Mouse (Mus musculus): ENCODE results near the gene Phldb1. TPM values are rescaled to one million over a fixed set of nuclear protein-coding genes. Genes with fewer than 3 reads are reported as not detected.

Gene Phldb1
- total RNA-seq, 2 experiments from 2014 or later = 1.0 to 3.6 TPM

Other genes starting within 250 kb of the Phldb1 start
- gene Cxcr5, start 173.3 kb downstream of the Phldb1 start, total RNA-seq (2014; fragmentation: Nextera tagmentation) = not detected in 2 replicates
- gene Cxcr5, start 173.3 kb downstream of the Phldb1 start, total RNA-seq (2017) = not detected in 2 replicates
- 72.4 and 75.7 TPM in 2 replicates for gene Ddx6, start 130.3 kb downstream of the Phldb1 start, total RNA-seq (2014; fragmentation: Nextera tagmentation)
- 79.6 and 80.6 TPM in 2 replicates for gene Ddx6, start 130.3 kb downstream of the Phldb1 start, total RNA-seq (2017)
- gene Treh, start 62.0 kb downstream of the Phldb1 start, total RNA-seq (2014; fragmentation: Nextera tagmentation) = not detected in 2 replicates
- not detected in 2 replicates for gene Treh, start 62.0 kb downstream of the Phldb1 start, total RNA-seq (2017)
- 133 and 158 TPM in 2 replicates for gene Arcn1, start 32.6 kb upstream of the Phldb1 start, total RNA-seq (2014; fragmentation: Nextera tagmentation)
- gene Arcn1, start 32.6 kb upstream of the Phldb1 start, total RNA-seq (2017) = 201 and 229 TPM in 2 replicates
- gene Ift46, start 32.7 kb upstream of the Phldb1 start, total RNA-seq (2014; fragmentation: Nextera tagmentation) = 19.8 and 43.7 TPM in 2 replicates
- gene Ift46, start 32.7 kb upstream of the Phldb1 start, total RNA-seq (2017) = 32.7 and 39.6 TPM in 2 replicates
- gene Tmem25, start 64.1 kb upstream of the Phldb1 start, total RNA-seq (2014; fragmentation: Nextera tagmentation) = 1.6 TPM in 1 of 2 replicates, not detected in the other
- gene Tmem25, start 64.1 kb upstream of the Phldb1 start, total RNA-seq (2017) = 0.34 TPM in 1 of 2 replicates, not detected in the other
- gene Ttc36, start 67.9 kb upstream of the Phldb1 start, total RNA-seq (2014; fragmentation: Nextera tagmentation) = not detected in 2 replicates
- gene Ttc36, start 67.9 kb upstream of the Phldb1 start, total RNA-seq (2017) = not detected in 2 replicates
- gene Kmt2a, start 146.1 kb upstream of the Phldb1 start, total RNA-seq (2014; fragmentation: Nextera tagmentation) = 83.6 and 93.1 TPM in 2 replicates
- gene Kmt2a, start 146.1 kb upstream of the Phldb1 start, total RNA-seq (2017) = 7.4 and 10.8 TPM in 2 replicates
- 710 and 961 TPM in 2 replicates for gene Atp5l, start 185.5 kb upstream of the Phldb1 start, total RNA-seq (2014; fragmentation: Nextera tagmentation)
- gene Atp5l, start 185.5 kb upstream of the Phldb1 start, total RNA-seq (2017) = 149 and 237 TPM in 2 replicates
- gene Ube4a, start 230.4 kb upstream of the Phldb1 start, total RNA-seq (2014; fragmentation: Nextera tagmentation) = 37.9 and 49.8 TPM in 2 replicates
- gene Ube4a, start 230.4 kb upstream of the Phldb1 start, total RNA-seq (2017) = 25.6 and 28.5 TPM in 2 replicates
- gene Cd3g, start 245.2 kb upstream of the Phldb1 start, total RNA-seq (2014; fragmentation: Nextera tagmentation) = not detected in 2 replicates
- gene Cd3g, start 245.2 kb upstream of the Phldb1 start, total RNA-seq (2017) = not detected in 2 replicates
- gene Cd3d, start 246.6 kb upstream of the Phldb1 start, total RNA-seq (2014; fragmentation: Nextera tagmentation) = not detected in 2 replicates
- gene Cd3d, start 246.6 kb upstream of the Phldb1 start, total RNA-seq (2017) = 0.21 TPM in 1 of 2 replicates, not detected in the other

Measured in granulocyte monocyte progenitor cell, adult 5-6 weeks (primary cell).